Mouse (Mus musculus): ENCODE measurements around the gene Olfr1135.

Olfr1135 gene

DNA sequence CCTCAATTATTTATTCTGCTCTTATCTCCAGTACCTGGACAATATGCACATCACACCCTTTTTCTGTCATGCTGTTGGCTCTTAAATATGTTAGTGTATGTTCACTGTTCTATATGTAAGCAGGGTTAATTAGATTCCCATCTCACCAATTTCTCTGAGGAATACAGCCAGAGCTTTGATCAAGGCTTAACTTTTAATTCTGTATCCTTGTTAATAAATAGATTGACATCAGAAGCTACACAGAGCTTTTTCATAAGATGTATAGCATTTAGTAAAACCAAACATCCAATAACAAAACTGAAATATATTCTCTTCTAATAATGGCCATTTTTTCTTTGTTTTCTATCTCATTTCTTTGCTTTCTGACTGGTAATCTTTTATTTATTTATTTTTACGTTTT is at the start of gene Olfr1135:
Olfr1135 (minus strand) TSS at position 101 of the 400 bp plus-strand sequence.
- DNase-seq (ENCODE audit: low spot score): no peak

DNA sequence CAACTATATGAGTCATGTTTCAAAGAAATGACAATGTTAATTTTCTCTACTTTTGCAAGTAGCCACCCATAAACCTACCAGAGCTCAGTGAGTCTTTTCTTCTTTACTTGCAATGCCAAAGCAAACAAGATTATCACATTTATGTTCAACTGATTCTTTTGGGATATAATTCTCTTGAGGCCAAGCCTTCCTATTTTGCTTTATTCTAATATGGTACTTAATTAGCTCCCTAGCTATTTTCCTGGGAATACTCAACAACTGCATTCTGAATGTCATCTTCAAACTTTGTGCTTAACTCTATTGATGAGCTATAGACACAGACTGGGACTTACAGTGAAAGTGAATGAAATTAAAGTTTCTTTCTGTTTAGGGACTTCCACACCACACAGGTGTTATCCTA is 39.6 kb upstream of the Olfr1135 start, which contains the start of gene Olfr1137:
Olfr1137 (minus strand) TSS at position 101 of the 400 bp plus-strand sequence.
- DNase-seq (ENCODE audit: low spot score): no peak

DNA sequence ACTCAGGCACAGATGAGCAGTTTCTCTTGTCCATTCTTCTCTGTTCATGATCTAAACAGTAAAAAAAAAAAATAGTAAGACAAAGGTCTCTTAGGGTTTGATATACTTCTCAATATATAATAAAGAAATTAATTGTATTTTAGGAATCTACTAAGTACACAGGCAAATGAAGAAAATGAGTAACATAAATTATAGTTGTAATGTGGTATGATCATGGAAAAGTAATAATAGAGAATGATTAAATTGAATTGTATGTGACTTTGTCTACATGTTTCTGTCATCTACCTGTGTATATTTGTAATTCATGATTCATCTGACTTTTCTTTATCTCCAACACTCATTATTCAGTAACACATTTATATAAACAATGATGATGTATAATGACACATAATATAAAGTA is 20.4 kb upstream of the Olfr1135 start, which contains the start of gene Olfr1136:
Olfr1136 (minus strand) TSS at position 101 of the 400 bp plus-strand sequence.
- no peak for DNase-seq (ENCODE audit: low spot score)

DNA sequence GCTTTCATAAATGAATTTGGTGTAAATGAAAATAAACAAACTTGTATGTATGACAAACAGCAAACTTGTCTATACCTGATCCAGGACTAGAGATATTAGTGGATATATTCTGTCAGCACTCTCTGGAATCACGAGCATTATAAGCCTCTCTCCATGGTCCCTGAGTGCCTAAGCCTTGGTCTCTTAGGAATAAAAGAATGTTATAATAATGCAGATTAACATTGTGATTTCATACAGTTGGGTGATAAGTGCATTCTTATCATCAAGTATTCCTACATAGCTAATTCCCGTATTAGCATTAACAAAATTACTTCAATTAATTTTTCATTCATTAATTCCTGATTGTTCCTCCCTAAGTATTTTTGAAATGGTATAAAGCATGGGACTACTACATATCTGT is 15.1 kb downstream of the Olfr1135 start, which contains the start of gene Olfr1134:
Olfr1134 (minus strand) TSS at position 101 of the 400 bp plus-strand sequence.
- DNase-seq (ENCODE audit: low spot score): no peak

DNA sequence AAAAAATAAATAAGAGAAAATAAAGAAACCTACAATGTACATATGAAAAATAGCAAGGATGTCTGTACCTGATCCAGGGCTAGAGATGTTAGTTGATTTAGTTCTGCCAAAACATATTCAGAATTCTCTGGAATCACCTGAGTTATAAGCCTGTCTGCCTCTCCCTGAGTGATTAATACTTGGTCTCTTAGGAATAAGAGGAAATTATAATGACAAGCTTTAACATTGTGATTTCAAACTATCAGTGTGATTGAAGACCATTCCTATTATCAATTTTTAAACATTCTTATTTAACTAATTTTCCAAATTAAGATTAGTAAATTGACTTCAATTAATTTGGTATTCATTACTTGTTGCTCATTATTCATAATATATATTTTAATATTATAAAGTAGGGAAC is 26.2 kb downstream of the Olfr1135 start, which contains the start of gene Olfr1133:
Olfr1133 (minus strand) TSS at position 101 of the 400 bp plus-strand sequence.
- no peak for DNase-seq (ENCODE audit: low spot score)

DNA sequence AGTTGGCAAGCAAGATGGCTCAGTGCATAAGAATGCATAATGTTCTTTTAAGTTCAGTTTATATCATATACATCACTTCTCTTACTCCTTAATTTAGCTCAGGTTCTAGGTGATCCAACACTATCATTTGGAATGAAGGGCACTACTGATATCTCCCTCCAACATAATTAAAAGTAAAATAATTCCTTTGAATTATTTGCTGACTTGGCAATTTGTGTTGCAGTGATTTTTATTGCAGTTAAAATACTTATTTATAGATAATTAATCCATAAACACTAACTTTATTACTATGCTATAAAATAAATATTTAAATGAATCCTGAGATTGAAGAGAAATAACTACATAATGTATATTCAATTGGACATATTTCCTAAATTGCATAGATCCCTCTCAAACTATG is 31.0 kb downstream of the Olfr1135 start:
- no peak for DNase-seq (ENCODE audit: low spot score)

DNA sequence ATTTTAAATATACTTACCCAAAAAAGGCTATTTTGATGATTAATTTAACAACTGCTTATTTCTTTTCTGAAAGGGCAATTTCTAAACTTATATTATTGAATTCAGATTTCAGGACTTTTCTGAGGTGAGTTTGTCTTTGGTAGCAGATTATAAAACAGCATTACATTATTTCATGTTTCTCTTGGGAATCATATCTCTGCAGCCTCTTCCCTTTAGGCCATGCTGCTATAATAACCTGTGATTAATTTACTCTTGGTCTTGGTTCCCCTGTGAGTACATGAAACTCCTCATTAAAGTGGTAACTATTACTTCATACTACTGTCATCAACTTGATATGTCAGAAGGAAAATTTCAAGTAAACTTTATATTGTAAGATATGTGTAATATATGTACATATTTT is 36.0 kb downstream of the Olfr1135 start, which contains the start of gene Olfr1132:
Olfr1132 (minus strand) TSS at position 101 of the 400 bp plus-strand sequence.
- DNase-seq (ENCODE audit: low spot score): no peak

DNA sequence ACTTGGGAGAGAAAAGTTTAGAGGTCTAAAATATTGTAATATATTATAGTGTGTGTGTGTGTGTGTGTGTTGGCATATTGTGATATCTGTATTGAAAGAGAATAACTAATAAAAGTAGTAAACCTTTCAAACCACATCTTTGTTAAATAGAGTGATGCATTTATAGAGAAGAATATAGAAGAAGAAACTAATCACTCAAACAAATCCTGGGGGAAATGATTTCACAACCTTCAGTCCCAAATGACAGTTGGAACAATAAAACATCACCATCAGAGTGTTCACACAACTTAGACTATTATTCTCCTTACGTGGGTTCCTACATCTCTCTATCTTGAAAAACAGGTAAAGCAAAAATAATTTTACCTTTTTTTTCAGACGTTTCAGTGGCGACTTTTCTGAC is 46.7 kb downstream of the Olfr1135 start, which contains the start of gene Olfr1131:
Olfr1131 (plus strand) TSS at position 301 of the 400 bp plus-strand sequence.
- no peak for DNase-seq (ENCODE audit: low spot score)
